Mouse (Mus musculus): ENCODE results near the gene 1700003E16Rik. TPM values are rescaled to one million over a fixed set of nuclear protein-coding genes. Genes with fewer than 3 reads are reported as not detected.

1700003E16Rik gene
- polyA plus RNA-seq, 1 experiment: 1.9 TPM

- H3K27me3 ChIP-seq (ENCODE audit: control insufficient read depth, insufficient read depth, insufficient read length): no peaks in the 10 kb centered on the region
- no peak for TF ChIP-seq SRF (IDR thresholded peaks at IDR 0.05; ENCODE audit: control insufficient read depth, insufficient read length, low read depth)
- TF ChIP-seq REST (IDR thresholded peaks at IDR 0.05; ENCODE audit: insufficient read depth, insufficient read length): no peak
- TF ChIP-seq MYOD1 (IDR thresholded peaks at IDR 0.05; ENCODE audit: control insufficient read depth in 1 of 3, insufficient read length in 2 of 3, low read depth in 2 of 3): no peak
- no peak for TF ChIP-seq CEBPB (IDR thresholded peaks at IDR 0.05; ENCODE audit: insufficient read depth, poor library complexity, severe bottlenecking)
- no peak for TF ChIP-seq MAX (IDR thresholded peaks at IDR 0.05; ENCODE audit: low read depth)
- no peak for TF ChIP-seq TCF12 (IDR thresholded peaks at IDR 0.05; ENCODE audit: insufficient read depth, poor library complexity, severe bottlenecking)
- TF ChIP-seq POLR2A (IDR thresholded peaks at IDR 0.05; ENCODE audit: insufficient read length, low read depth): no peak
- no peak for TF ChIP-seq E2F4 (IDR thresholded peaks at IDR 0.05; ENCODE audit: insufficient read depth)
- TF ChIP-seq USF1 (IDR thresholded peaks at IDR 0.05; ENCODE audit: low read depth): no peak
- TF ChIP-seq TCF3 (IDR thresholded peaks at IDR 0.05; ENCODE audit: insufficient read length, low read depth): no peak
- no peak for TF ChIP-seq MYOG (IDR thresholded peaks at IDR 0.05; ENCODE audit: control insufficient read depth in 1 of 3, insufficient read depth in 1 of 3, insufficient read length in 2 of 3, low read depth in 2 of 3)
- no peak for TF ChIP-seq POLR2AphosphoS2 (IDR thresholded peaks at IDR 0.05; ENCODE audit: insufficient read length, low read depth)
- H3K4me2 ChIP-seq (ENCODE audit: low read depth): no peak overlapping the region
- H3ac ChIP-seq (ENCODE audit: control insufficient read depth, insufficient read length): no peak overlapping the region
- H3K79me2 ChIP-seq (ENCODE audit: control insufficient read depth, insufficient read depth): peaks cover 3% of the 10 kb centered on the region
- no peak overlapping the region for H3K4me3 ChIP-seq
- peaks cover 9% of the 10 kb centered on the region for H3K36me3 ChIP-seq (ENCODE audit: control insufficient read depth, insufficient read depth)
Measured at GRCm38 (mm10) chr6:83184858-83185435, 28.7 kb downstream of the 1700003E16Rik start.

- Histone ChIP-seq H3K4me2 (ENCODE audit: low read depth) (no peak overlapping the region), H3K27me3 (ENCODE audit: control insufficient read depth, insufficient read depth, insufficient read length) (no peaks in the 10 kb centered on the region), H3K36me3 (ENCODE audit: control insufficient read depth, insufficient read depth) (peaks cover 9% of the 10 kb centered on the region), H3ac (ENCODE audit: control insufficient read depth, insufficient read length) (no peak overlapping the region), H3K79me2 (ENCODE audit: control insufficient read depth, insufficient read depth) (no peaks in the 10 kb centered on the region), H3K4me3 (no peak overlapping the region)
- TF ChIP-seq REST (IDR thresholded peaks at IDR 0.05; ENCODE audit: insufficient read depth, insufficient read length): no peak
- TF ChIP-seq SRF (IDR thresholded peaks at IDR 0.05; ENCODE audit: control insufficient read depth, insufficient read length, low read depth): no peak
- TF ChIP-seq E2F4 (IDR thresholded peaks at IDR 0.05; ENCODE audit: insufficient read depth): no peak
- TF ChIP-seq TCF3 (IDR thresholded peaks at IDR 0.05; ENCODE audit: insufficient read length, low read depth): no peak
- TF ChIP-seq MYOD1 (IDR thresholded peaks at IDR 0.05; ENCODE audit: control insufficient read depth in 1 of 3, insufficient read length in 2 of 3, low read depth in 2 of 3): no peak
- no peak for TF ChIP-seq TCF12 (IDR thresholded peaks at IDR 0.05; ENCODE audit: insufficient read depth, poor library complexity, severe bottlenecking)
- TF ChIP-seq POLR2A (IDR thresholded peaks at IDR 0.05; ENCODE audit: insufficient read length, low read depth): no peak
- TF ChIP-seq MAX (IDR thresholded peaks at IDR 0.05; ENCODE audit: low read depth): no peak
- no peak for TF ChIP-seq USF1 (IDR thresholded peaks at IDR 0.05; ENCODE audit: low read depth)
- no peak for TF ChIP-seq POLR2AphosphoS2 (IDR thresholded peaks at IDR 0.05; ENCODE audit: insufficient read length, low read depth)
- TF ChIP-seq CEBPB (IDR thresholded peaks at IDR 0.05; ENCODE audit: insufficient read depth, poor library complexity, severe bottlenecking): no peak
- TF ChIP-seq MYOG (IDR thresholded peaks at IDR 0.05; ENCODE audit: control insufficient read depth in 1 of 3, insufficient read depth in 1 of 3, insufficient read length in 2 of 3, low read depth in 2 of 3): no peak
Measured at GRCm38 (mm10) chr6:83185895-83186861, 30.0 kb downstream of the 1700003E16Rik start.

- no peak overlapping the region for H3ac ChIP-seq (ENCODE audit: control insufficient read depth, insufficient read length)
- no peak overlapping the region for H3K4me3 ChIP-seq
- H3K27me3 ChIP-seq (ENCODE audit: control insufficient read depth, insufficient read depth, insufficient read length): no peaks in the 10 kb centered on the region
- TF ChIP-seq MAX (IDR thresholded peaks at IDR 0.05; ENCODE audit: low read depth) (no peak), MYOG (IDR thresholded peaks at IDR 0.05; ENCODE audit: control insufficient read depth in 1 of 3, insufficient read depth in 1 of 3, insufficient read length in 2 of 3, low read depth in 2 of 3) (no peak), REST (IDR thresholded peaks at IDR 0.05; ENCODE audit: insufficient read depth, insufficient read length) (no peak), E2F4 (IDR thresholded peaks at IDR 0.05; ENCODE audit: insufficient read depth) (no peak), CEBPB (IDR thresholded peaks at IDR 0.05; ENCODE audit: insufficient read depth, poor library complexity, severe bottlenecking) (no peak), MYOD1 (IDR thresholded peaks at IDR 0.05; ENCODE audit: control insufficient read depth in 1 of 3, insufficient read length in 2 of 3, low read depth in 2 of 3) (no peak), TCF3 (IDR thresholded peaks at IDR 0.05; ENCODE audit: insufficient read length, low read depth) (no peak), POLR2AphosphoS2 (IDR thresholded peaks at IDR 0.05; ENCODE audit: insufficient read length, low read depth) (no peak), POLR2A (IDR thresholded peaks at IDR 0.05; ENCODE audit: insufficient read length, low read depth) (no peak), USF1 (IDR thresholded peaks at IDR 0.05; ENCODE audit: low read depth) (no peak), SRF (IDR thresholded peaks at IDR 0.05; ENCODE audit: control insufficient read depth, insufficient read length, low read depth) (no peak), TCF12 (IDR thresholded peaks at IDR 0.05; ENCODE audit: insufficient read depth, poor library complexity, severe bottlenecking) (no peak)
- no peaks in the 10 kb centered on the region for H3K79me2 ChIP-seq (ENCODE audit: control insufficient read depth, insufficient read depth)
- peaks cover 13% of the 10 kb centered on the region for H3K36me3 ChIP-seq (ENCODE audit: control insufficient read depth, insufficient read depth)
- no peak overlapping the region for H3K4me2 ChIP-seq (ENCODE audit: low read depth)
Measured at GRCm38 (mm10) chr6:83186946-83187345, 30.7 kb downstream of the 1700003E16Rik start.

- Histone ChIP-seq H3K4me2 (ENCODE audit: low read depth) (no peak overlapping the region), H3ac (ENCODE audit: control insufficient read depth, insufficient read length) (no peak overlapping the region), H3K27me3 (ENCODE audit: control insufficient read depth, insufficient read depth, insufficient read length) (no peaks in the 10 kb centered on the region), H3K4me3 (no peak overlapping the region), H3K36me3 (ENCODE audit: control insufficient read depth, insufficient read depth) (peaks cover 14% of the 10 kb centered on the region), H3K79me2 (ENCODE audit: control insufficient read depth, insufficient read depth) (no peaks in the 10 kb centered on the region)
- TF ChIP-seq E2F4 (IDR thresholded peaks at IDR 0.05; ENCODE audit: insufficient read depth) (no peak), SRF (IDR thresholded peaks at IDR 0.05; ENCODE audit: control insufficient read depth, insufficient read length, low read depth) (no peak), REST (IDR thresholded peaks at IDR 0.05; ENCODE audit: insufficient read depth, insufficient read length) (no peak), MYOD1 (IDR thresholded peaks at IDR 0.05; ENCODE audit: control insufficient read depth in 1 of 3, insufficient read length in 2 of 3, low read depth in 2 of 3) (no peak), USF1 (IDR thresholded peaks at IDR 0.05; ENCODE audit: low read depth) (no peak), POLR2AphosphoS2 (IDR thresholded peaks at IDR 0.05; ENCODE audit: insufficient read length, low read depth) (no peak), TCF12 (IDR thresholded peaks at IDR 0.05; ENCODE audit: insufficient read depth, poor library complexity, severe bottlenecking) (no peak), CEBPB (IDR thresholded peaks at IDR 0.05; ENCODE audit: insufficient read depth, poor library complexity, severe bottlenecking) (no peak), MAX (IDR thresholded peaks at IDR 0.05; ENCODE audit: low read depth) (no peak), MYOG (IDR thresholded peaks at IDR 0.05; ENCODE audit: control insufficient read depth in 1 of 3, insufficient read depth in 1 of 3, insufficient read length in 2 of 3, low read depth in 2 of 3) (no peak), TCF3 (IDR thresholded peaks at IDR 0.05; ENCODE audit: insufficient read length, low read depth) (no peak), POLR2A (IDR thresholded peaks at IDR 0.05; ENCODE audit: insufficient read length, low read depth) (no peak)
Measured at GRCm38 (mm10) chr6:83193571-83193970, 37.4 kb downstream of the 1700003E16Rik start.

All from myocyte (in vitro differentiated cells).